Comparison of ENCODE assay signal across 8 mouse cellular contexts in the genomic region with DNA sequence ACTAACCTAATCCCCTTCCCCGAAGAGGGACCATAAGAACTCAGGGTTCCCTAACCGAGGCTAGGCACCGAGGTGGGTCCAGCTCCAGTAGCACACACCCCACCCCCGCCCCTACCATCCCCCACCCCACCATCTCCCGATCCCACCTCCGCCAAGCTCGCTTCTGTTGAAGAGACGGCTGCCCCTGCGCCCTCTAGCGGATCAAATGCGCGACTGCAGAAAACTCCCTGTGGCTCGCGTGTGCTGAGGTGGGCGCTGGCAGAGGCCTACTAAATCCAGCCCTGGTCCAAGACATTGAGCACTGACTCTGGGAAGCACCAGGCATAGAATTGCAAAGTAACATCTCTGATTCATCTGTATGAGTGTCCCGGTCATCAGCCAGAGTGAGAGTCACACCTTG. TPM values are rescaled to one million over a fixed set of nuclear protein-coding genes. Genes with fewer than 3 reads are reported as not detected.
DNase-seq lines count a peak whose midpoint lies in the region; ATAC-seq lines count a peak whose summit lies in the region.

No protein-coding gene starts in this region.

- peaks cover 64% of the 10 kb centered on the region for H3K27me3 ChIP-seq in midbrain, embryonic 10.5 days (ENCODE audit: low read depth, poor library complexity, severe bottlenecking)

- ATAC-seq in CD4-positive, CD25-positive, alpha-beta regulatory T cell, adult 4 months: no peak
- ATAC-seq in granulocyte monocyte progenitor cell, adult 5-6 weeks (replicated peaks; ENCODE audit: poor library complexity, severe bottlenecking): 0 out of 2 replicates have a peak, but pooled peaks have one; percentile 26

- H3K9me3 ChIP-seq in midbrain, embryonic 10.5 days (replicated peaks): no peaks in the 10 kb centered on the region

- whole genome bisulfite sequencing in midbrain, embryonic 10.5 days: 3% methylated on average over 16 of the region's 16 CpGs

- peak; percentile 86 for DNase-seq in CD4-positive, CD25-positive, alpha-beta regulatory T cell, adult 2 months (ENCODE audit: low read depth, low spot score)
- peak; percentile 84 for DNase-seq in R1 (ENCODE audit: low read depth, low spot score)
- peak; percentile 61 to 62 for DNase-seq in cerebellum, postnatal 36 days
- peak; percentile 67 for DNase-seq in layer of hippocampus, adult 9-11 months
- peak; percentile 79 for DNase-seq in midbrain, embryonic 10.5 days (ENCODE audit: low spot score)
- peak; percentile 30 to 64 for DNase-seq in spleen, adult 18-20 months

- no peak overlapping the region for H3K27ac ChIP-seq in midbrain, embryonic 10.5 days (replicated peaks)

- no peaks in the 10 kb centered on the region for H3K36me3 ChIP-seq in midbrain, embryonic 10.5 days

- 0 out of 2 replicates have a peak overlapping the region, but pooled peaks have one; percentile 21 for H3K4me3 ChIP-seq in midbrain, embryonic 10.5 days

- H3K4me1 ChIP-seq in midbrain, embryonic 10.5 days: peaks cover 34% of the 10 kb centered on the region

RNA-seq across cellular contexts. Expression of a gene that starts 1.5 kb away (rescaled TPM):
- polyA plus RNA-seq in CD4-positive, CD25-positive, alpha-beta regulatory T cell, adult 4 months (2017; shearing (Covaris generic)): under 1 TPM in 1 of 2 experiments, not detected in 1; 0.10 TPM
- not detected in 2 replicates for total RNA-seq in granulocyte monocyte progenitor cell, adult 5-6 weeks (2014; fragmentation: Nextera tagmentation)
- not detected in 2 replicates for total RNA-seq in granulocyte monocyte progenitor cell, adult 5-6 weeks (2017)
- polyA plus RNA-seq in midbrain, embryonic 10.5 days (2016; fragmentation: Nextera tagmentation; extraction: Ambion mirVana): 0.23 and 0.26 TPM in 2 replicates

RNA-seq across cellular contexts. Expression of a gene that starts 53.2 kb away (rescaled TPM):
- 100 to 1,000 TPM in 1 of 2 experiments, 10 to 100 TPM in 1; 61.3 to 136 TPM for polyA plus RNA-seq in CD4-positive, CD25-positive, alpha-beta regulatory T cell, adult 4 months (2017; shearing (Covaris generic))
- 31.2 and 34.9 TPM in 2 replicates for total RNA-seq in granulocyte monocyte progenitor cell, adult 5-6 weeks (2014; fragmentation: Nextera tagmentation)
- total RNA-seq in granulocyte monocyte progenitor cell, adult 5-6 weeks (2017): 4.5 and 8.2 TPM in 2 replicates
- 81.5 and 121 TPM in 2 replicates for polyA plus RNA-seq in midbrain, embryonic 10.5 days (2016; fragmentation: Nextera tagmentation; extraction: Ambion mirVana)
